In genomic region chr4:69614901-69615300, GRCm38 (mm10) we compare ENCODE assay signal across 24 mouse cellular contexts.
"Had no signal": no experiment of that assay in that cellular context is flagged by ENCODE, and none has a peak within 500 bp of the region (broad histone marks: within the 10 kb centered on the region; RNA-seq: fewer than 3 reads in every experiment).

No protein-coding gene starts in this region.

- H3K27me3 ChIP-seq: heart, embryonic 13.5 days; heart, embryonic 15.5 days; hindbrain, embryonic 13.5 days; hindbrain, embryonic 15.5 days; limb, embryonic 12.5 days had no signal

- H3K9ac ChIP-seq: heart, embryonic 13.5 days; heart, embryonic 15.5 days; hindbrain, embryonic 13.5 days; hindbrain, embryonic 15.5 days; limb, embryonic 12.5 days had no signal

- H3K9me3 ChIP-seq: heart, embryonic 10.5 days; heart, embryonic 13.5 days; heart, embryonic 15.5 days; hindbrain, embryonic 13.5 days; hindbrain, embryonic 15.5 days; limb, embryonic 10.5 days; limb, embryonic 12.5 days had no signal

- H3K36me3 ChIP-seq: heart, embryonic 10.5 days; heart, embryonic 13.5 days; heart, embryonic 15.5 days; hindbrain, embryonic 13.5 days; hindbrain, embryonic 15.5 days; limb, embryonic 10.5 days; limb, embryonic 12.5 days had no signal

- H3K4me1 ChIP-seq: heart, embryonic 10.5 days; heart, embryonic 13.5 days; heart, embryonic 15.5 days; hindbrain, embryonic 13.5 days; hindbrain, embryonic 15.5 days; limb, embryonic 10.5 days; limb, embryonic 12.5 days had no signal

- ATAC-seq: hindbrain, postnatal 0 days; intestine, embryonic 16.5 days had no signal

- H3K27ac ChIP-seq: gastrocnemius, adult 2 months; heart, embryonic 10.5 days; heart, embryonic 13.5 days; heart, embryonic 15.5 days; hindbrain, embryonic 13.5 days; hindbrain, embryonic 15.5 days; hindbrain, postnatal 0 days; layer of hippocampus, adult 2 months; left cerebral cortex, adult 2 months; limb, embryonic 10.5 days; limb, embryonic 12.5 days had no signal

- DNase-seq: gastrocnemius, adult 2 months; gastrocnemius, postnatal 10 days; gastrocnemius, postnatal 25 days; heart, adult 18-20 months; heart, postnatal 14 days; heart, postnatal 36 days; kidney, adult 11 months; kidney, adult 2 months; kidney, adult 9 months; kidney, postnatal 10 days; kidney, postnatal 25 days; kidney, postnatal 4 days; liver had no signal

- H3K4me2 ChIP-seq: heart, embryonic 13.5 days; heart, embryonic 15.5 days; hindbrain, embryonic 13.5 days; hindbrain, embryonic 15.5 days; limb, embryonic 12.5 days had no signal

- H3K4me3 ChIP-seq: gastrocnemius, adult 2 months; heart, embryonic 10.5 days; heart, embryonic 13.5 days; heart, embryonic 15.5 days; hindbrain, embryonic 13.5 days; hindbrain, embryonic 15.5 days; layer of hippocampus, adult 2 months; left cerebral cortex, adult 2 months; limb, embryonic 10.5 days; limb, embryonic 12.5 days had no signal
